Mouse (Mus musculus) R1 (cell line): Measurements from ENCODE around the gene Auts2.

Experiments used
- DNase-seq: peaks from one replicate; pipeline ENCODE4 v3.0.0-alpha.2; 2018; ENCODE audit warnings: low read depth, low spot score

Auts2 gene

GRCm38 (mm10) chr5:131486527-131486926 is 1056.6 kb downstream of the Auts2 start:
- no peak for DNase-seq

- no peak for DNase-seq
These were observed 1067.9 kb downstream of the Auts2 start for GRCm38 (mm10) chr5:131475278-131475677.

- DNase-seq = peak; percentile 44
These were observed 1074.5 kb downstream of the Auts2 start for GRCm38 (mm10) chr5:131468609-131469008.

- no peak for DNase-seq
These were observed 1077.0 kb downstream of the Auts2 start for GRCm38 (mm10) chr5:131466131-131466530.

GRCm38 (mm10) chr5:131463402-131463801 is 1079.7 kb downstream of the Auts2 start:
- no peak for DNase-seq

DNA sequence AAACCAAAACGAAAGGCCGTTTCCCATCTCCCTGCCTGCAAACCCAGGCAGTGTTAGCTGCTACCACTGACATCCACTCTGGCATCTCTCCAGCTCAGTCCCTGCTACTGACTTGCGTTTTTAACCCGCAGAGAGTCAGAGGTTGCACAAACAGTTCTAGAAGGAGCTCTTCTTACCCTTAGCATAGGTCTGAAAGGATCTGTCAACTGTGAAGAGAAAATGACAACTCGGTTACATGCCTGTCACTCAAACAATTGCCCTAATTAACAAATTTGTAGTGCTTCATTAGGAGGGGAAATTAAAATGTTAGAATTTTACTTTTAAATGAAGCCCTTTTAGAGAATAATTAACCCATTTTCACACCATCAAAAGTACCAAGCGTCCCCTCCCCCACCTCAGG is 1083.2 kb downstream of the Auts2 start:
- no peak for DNase-seq

GRCm38 (mm10) chr5:131459549-131459948 is 1083.6 kb downstream of the Auts2 start:
- peak; percentile 56 for DNase-seq

DNA sequence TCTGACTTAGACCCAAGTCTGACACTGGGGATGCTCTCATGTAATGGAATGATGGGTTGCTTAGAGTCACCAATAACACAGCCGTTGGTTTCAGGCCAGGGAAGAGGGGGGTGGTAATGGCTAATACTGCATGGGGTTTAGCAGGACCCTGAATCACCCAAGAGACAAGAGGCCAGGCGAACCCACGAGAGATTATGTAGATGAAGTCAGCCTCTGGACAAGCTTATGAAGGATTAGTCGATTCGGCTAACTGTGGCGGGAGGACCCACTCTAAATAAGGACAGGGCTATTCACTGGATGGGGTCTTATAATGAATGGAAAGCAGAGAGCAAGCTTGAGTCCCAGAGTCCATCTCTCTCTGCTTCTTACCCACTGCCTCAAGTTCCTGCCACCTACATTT is 1084.4 kb downstream of the Auts2 start:
- DNase-seq = no peak

DNA sequence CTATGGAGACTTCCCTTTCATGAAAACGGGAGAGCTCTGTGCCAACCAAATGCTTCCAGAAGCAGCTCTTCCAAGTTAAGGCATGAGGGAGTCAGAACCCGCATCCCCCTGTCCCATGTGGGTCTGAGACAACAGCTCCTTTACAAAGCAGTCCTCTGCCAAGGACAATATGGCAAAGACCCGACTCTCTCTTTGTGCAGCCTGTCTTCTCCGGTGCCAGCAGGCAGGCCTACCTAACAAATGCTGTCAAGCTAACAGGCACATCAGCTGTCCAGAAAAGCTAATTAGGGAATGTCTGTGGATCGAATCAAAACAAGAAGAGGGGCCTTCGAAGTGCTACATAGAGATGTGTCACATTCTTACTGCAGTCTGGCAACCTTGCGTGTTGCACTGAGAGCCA is 1085.1 kb downstream of the Auts2 start:
- DNase-seq = no peak

DNA sequence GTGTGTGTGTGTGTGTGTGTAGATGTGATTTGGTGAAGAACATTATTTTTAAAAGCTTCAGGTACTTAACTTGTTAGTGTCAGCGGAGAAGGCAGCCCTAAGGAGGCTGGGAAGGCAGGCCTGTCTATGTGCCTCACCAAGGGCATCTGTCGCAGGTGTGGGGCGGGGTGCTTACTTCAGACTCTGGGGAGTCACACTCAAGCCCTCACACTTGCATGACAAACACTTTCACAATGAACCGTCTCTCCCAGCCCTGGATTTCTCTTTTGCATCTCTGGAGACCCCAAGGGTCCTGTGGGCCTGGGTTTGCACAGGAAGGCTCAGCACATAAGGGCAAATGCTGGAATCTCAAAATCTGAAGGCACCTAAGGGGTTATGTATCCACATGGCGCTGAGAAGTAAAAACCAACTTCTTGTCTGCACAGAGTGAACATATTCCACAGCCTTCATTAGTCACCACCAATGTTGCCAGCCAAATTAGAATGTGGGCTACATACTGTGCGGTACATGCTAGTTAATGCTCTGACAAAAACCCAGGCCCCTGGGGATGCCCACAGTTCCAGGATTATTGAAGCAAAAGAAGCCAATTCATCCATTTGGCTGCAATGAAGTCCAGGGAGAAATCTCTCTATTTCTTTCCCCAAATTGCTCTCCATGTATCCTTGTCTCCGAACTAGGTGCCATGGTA is 1093.8 kb downstream of the Auts2 start:
- peak; percentile 39 for DNase-seq

- DNase-seq = no peak
These were observed 1107.8 kb downstream of the Auts2 start for GRCm38 (mm10) chr5:131435239-131435876.

DNA sequence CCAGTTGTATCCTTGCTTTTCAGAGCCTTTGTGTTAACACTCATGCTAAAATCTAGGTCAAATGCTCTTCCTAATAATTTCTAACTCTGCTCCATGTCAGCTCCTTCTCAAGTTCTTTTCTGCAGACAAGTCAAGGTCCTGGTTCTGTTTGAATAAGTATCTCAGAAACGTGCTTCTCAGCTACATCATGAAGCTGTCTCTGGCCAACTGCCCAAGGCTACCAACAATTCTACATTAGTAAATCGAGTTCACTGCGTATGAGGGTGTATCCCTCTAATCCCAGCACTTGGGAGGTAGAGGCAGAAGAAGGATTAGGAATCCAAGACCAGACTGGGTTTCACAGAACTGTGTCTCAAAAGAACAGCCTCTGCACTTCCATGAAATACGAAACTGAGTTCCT is 1109.9 kb downstream of the Auts2 start:
- no peak for DNase-seq

DNA sequence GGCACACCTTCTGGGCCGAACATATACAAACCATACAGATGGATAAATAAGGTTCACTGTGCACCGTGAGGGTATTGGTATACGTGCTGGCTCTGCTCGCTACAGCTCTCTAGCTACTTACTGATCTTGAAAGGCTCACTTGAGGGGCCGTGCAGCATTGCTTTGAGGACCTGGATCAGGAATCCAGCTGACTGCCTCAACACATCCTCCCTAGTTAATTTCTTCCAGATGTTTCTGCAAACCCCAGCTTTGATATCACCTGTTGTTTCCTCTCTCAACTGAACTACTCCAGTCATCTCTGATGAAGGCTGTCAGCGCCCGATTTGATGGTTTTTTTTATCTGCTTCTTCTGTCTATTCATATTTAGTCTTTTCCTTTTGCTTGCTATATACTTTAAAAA is 1111.2 kb downstream of the Auts2 start:
- no peak for DNase-seq

DNA sequence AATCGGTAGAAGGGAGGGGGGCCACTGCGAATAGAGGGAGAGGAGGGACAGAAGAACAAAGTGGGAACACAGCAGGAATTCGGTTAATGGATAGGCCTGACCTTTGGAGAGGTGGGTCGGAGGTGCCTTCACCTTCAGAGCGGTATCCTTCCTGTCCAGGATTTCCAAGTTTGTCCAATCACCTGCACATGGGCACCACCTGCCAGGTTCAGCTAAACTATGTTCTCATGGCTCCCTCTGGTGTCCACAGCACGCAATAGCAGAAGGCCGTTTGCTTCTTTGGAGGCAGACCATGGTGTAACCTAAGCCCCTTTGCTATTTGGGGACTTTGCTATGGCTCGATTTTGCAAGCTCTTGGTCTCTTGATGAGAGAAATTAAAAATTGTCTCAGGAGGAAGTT is 1113.0 kb downstream of the Auts2 start:
- DNase-seq = peak; percentile 80

GRCm38 (mm10) chr5:131429563-131429962 is 1113.6 kb downstream of the Auts2 start:
- peak; percentile 57 for DNase-seq

DNA sequence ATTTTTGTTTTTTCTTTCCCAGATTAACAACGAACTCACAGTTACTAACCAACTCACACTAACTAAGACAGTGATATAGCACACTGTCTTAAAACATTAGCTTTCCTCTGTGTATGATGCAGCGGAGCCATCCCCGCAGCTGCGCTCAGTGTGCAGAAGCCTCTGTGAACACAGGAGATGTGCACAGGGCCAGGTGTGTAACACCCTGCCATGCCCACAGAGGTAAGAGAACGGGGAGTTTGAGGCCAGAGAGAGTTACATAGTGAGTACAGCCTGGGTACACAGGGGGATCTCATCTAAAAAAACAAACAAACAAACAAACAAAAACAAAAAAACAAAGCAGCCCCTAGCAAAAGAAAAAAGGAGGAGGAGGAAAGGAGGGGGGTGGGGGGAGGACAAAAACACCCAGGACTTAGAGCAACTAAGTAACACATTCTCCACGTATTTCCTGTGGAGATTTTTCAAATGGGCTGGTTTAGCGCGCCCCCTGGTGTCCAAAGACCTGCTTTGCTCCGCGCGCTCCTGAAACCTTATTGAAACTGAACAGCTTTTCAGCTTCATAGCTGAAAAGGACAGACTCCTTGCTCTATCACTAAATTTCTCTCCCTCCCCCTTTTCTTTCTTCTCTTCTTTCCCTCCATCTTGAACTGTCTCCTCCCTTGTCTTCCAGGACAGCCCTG is 1115.3 kb downstream of the Auts2 start:
- DNase-seq = peak; percentile 72

- DNase-seq = peak; percentile 30
These were observed 1120.4 kb downstream of the Auts2 start for GRCm38 (mm10) chr5:131422737-131423136.

DNA sequence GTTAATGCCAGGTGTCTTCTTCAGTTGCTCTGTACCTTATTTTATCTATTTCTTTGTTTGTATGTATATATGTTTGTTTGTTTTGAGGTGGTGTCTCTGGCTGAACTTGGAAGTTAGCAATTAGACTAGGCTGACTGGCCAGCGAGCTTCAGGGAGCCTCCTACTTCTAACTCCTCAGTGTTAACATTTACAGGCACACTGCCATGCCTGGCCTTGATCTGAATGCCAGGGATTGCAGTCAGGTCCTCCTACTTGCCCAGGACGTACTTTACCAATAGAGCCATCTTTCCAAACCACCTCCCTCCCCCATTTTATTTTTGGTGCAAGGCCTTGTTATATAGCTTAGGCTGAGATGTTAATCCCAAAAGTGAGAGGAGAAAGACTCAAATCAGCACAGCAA is 1122.7 kb downstream of the Auts2 start:
- DNase-seq = no peak

GRCm38 (mm10) chr5:131415902-131416545 is 1127.1 kb downstream of the Auts2 start:
- DNase-seq = no peak

- DNase-seq = no peak
These were observed 1144.9 kb downstream of the Auts2 start for GRCm38 (mm10) chr5:131398250-131398649.

- DNase-seq = peak; percentile 29
These were observed 1147.4 kb downstream of the Auts2 start for GRCm38 (mm10) chr5:131395756-131396155.
